Mouse (Mus musculus) midbrain, embryonic 16.5 days (tissue): ENCODE data around the gene Atp8b4. TPM values are rescaled to one million over a fixed set of nuclear protein-coding genes. Genes with fewer than 3 reads are reported as not detected.

Source experiments
- ATAC-seq: fragments of 200-750 bp; cut with Nextera tagmentation; 2 replicates; pipeline ENCODE4 v1.8.0; 2017; ENCODE audit warnings: moderate TSS enrichment
- H3K27ac ChIP-seq: fragments of 300-500 bp; sonication (generic); 2 replicates; pipeline ENCODE4 v1.5.1; 2014; ENCODE audit warnings: mild to moderate bottlenecking, low read length, mixed read lengths
- H3K27me3 ChIP-seq: fragments of 300-500 bp; sonication (generic); 2 replicates; pipeline ENCODE4 v1.6.1; 2014; ENCODE audit warnings: low read depth, low read length, mixed read lengths; ENCODE audit not compliant: control insufficient read depth, insufficient read depth
- H3K36me3 ChIP-seq: fragments of 300-500 bp; sonication (generic); 2 replicates; pipeline ENCODE4 v1.6.1; 2014; ENCODE audit warnings: mild to moderate bottlenecking, low read length, moderate library complexity, mixed read lengths; ENCODE audit not compliant: control insufficient read depth, insufficient read depth
- H3K4me1 ChIP-seq: fragments of 300-500 bp; sonication (generic); 2 replicates; pipeline ENCODE4 v1.6.1; 2014; ENCODE audit warnings: mild to moderate bottlenecking, low read length, mixed read lengths; ENCODE audit not compliant: control insufficient read depth, insufficient read depth
- H3K4me2 ChIP-seq: fragments of 300-500 bp; sonication (generic); 2 replicates; pipeline ENCODE4 v1.6.1; 2014; ENCODE audit warnings: mild to moderate bottlenecking, low read length, mixed read lengths
- H3K4me3 ChIP-seq: fragments of 300-500 bp; sonication (generic); 2 replicates; pipeline ENCODE4 v1.5.1; 2014; ENCODE audit warnings: low read depth, mild to moderate bottlenecking, low read length, moderate library complexity, mixed read lengths
- H3K9ac ChIP-seq: fragments of 300-500 bp; sonication (generic); 2 replicates; pipeline ENCODE4 v1.6.1; 2014; ENCODE audit warnings: low read depth, low read length, mixed read lengths
- H3K9me3 ChIP-seq: fragments of 300-500 bp; sonication (generic); replicated peaks from 2 replicates; pipeline ENCODE4 v1.6.1; 2014; ENCODE audit warnings: mild to moderate bottlenecking, low read length, mixed read lengths; ENCODE audit not compliant: control insufficient read depth, poor library complexity, severe bottlenecking
- WGBS: fragments of 180-500 bp; shearing (Covaris S2); extraction: QIAGEN DNeasy Blood & Tissue Kit; methylation state at CpG from one replicate; pipeline ENCODE4 v1.1.7; 2014; 5-methylcytosine and 5-hydroxymethylcytosine counted together
- polyA plus RNA-seq: library from polyadenylated mRNA; unstranded; fragments of >200 nt; fragmentation: Nextera tagmentation; extraction: Ambion mirVana; gene quantifications from 2 replicates; pipeline ENCODE4 v1.2.1, GENCODE M21; 2015

The Atp8b4 gene
- polyA plus RNA-seq, 1 experiment from 2014 or later = not detected

GRCm38 (mm10) chr2:126398216-126398615 lies 102.3 kb downstream of the Atp8b4 start:
- H3K27me3 ChIP-seq = no peaks in the 10 kb centered on the region
- H3K9me3 ChIP-seq = no peaks in the 10 kb centered on the region
- no peaks in the 10 kb centered on the region for H3K4me1 ChIP-seq
- H3K4me2 ChIP-seq = no peak overlapping the region
- H3K4me3 ChIP-seq = no peak overlapping the region
- H3K36me3 ChIP-seq = no peaks in the 10 kb centered on the region
- no peak overlapping the region for H3K9ac ChIP-seq
- WGBS = 81% methylated on average over 2 of the region's 2 CpGs
- no peak for ATAC-seq
- no peak overlapping the region for H3K27ac ChIP-seq

DNA sequence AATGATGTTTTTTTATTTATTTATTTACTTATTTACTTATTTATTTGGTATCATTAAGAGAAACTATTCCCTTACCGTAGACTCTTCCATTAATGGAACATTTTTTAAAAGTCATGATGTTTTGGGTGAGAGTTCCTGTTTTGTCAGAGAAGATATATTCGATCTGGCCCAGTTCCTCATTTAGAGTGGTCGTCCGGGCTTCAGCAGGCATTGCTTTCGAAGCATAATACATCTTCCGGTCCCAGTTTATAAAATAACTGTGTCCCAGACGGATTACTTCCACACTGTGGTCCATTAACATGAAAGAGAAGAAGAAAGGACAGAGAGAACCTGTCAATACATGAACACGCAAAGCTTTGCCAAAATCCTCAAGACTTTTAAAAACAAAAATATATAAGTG lies 103.0 kb downstream of the Atp8b4 start:
- Histone ChIP-seq H3K9ac (no peak overlapping the region), H3K4me2 (no peak overlapping the region), H3K9me3 (no peaks in the 10 kb centered on the region), H3K36me3 (no peaks in the 10 kb centered on the region), H3K27ac (no peak overlapping the region), H3K4me3 (no peak overlapping the region), H3K27me3 (no peaks in the 10 kb centered on the region), H3K4me1 (no peaks in the 10 kb centered on the region)
- no peak for ATAC-seq
- 86% methylated on average over 8 of the region's 8 CpGs for WGBS

DNA sequence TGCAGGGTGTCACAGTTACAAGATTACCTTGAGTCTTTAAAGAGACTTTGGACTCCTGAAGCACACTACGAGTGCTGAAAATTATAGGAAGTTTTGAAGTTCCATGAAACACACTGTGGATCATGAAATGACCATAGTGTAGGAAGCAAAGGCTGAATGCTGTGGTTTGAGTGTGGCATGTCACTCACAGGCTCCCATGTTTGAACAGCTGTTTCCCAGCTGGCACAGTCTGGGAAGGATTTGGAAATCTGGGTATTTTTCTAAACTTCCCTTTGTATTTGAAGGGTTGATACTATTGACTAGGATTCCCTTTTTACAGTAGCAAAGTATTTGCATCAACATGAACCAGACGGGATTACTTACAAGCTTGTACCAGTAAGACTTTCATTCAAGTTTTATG lies 105.5 kb downstream of the Atp8b4 start:
- no peak overlapping the region for H3K4me2 ChIP-seq
- no peak overlapping the region for H3K4me3 ChIP-seq
- H3K9me3 ChIP-seq = no peaks in the 10 kb centered on the region
- H3K27ac ChIP-seq = no peak overlapping the region
- H3K36me3 ChIP-seq = no peaks in the 10 kb centered on the region
- H3K27me3 ChIP-seq = no peaks in the 10 kb centered on the region
- H3K9ac ChIP-seq = no peak overlapping the region
- no peak for ATAC-seq
- WGBS = 73% methylated on average over 2 of the region's 2 CpGs
- no peaks in the 10 kb centered on the region for H3K4me1 ChIP-seq

- Histone ChIP-seq H3K27ac (no peak overlapping the region), H3K27me3 (no peaks in the 10 kb centered on the region), H3K9me3 (no peaks in the 10 kb centered on the region), H3K4me2 (no peak overlapping the region), H3K4me3 (no peak overlapping the region), H3K36me3 (no peaks in the 10 kb centered on the region), H3K4me1 (no peaks in the 10 kb centered on the region), H3K9ac (no peak overlapping the region)
- no peak for ATAC-seq
- 91% methylated on average over 8 of the region's 8 CpGs for WGBS
Measured at GRCm38 (mm10) chr2:126387458-126388037, 112.9 kb downstream of the Atp8b4 start.

DNA sequence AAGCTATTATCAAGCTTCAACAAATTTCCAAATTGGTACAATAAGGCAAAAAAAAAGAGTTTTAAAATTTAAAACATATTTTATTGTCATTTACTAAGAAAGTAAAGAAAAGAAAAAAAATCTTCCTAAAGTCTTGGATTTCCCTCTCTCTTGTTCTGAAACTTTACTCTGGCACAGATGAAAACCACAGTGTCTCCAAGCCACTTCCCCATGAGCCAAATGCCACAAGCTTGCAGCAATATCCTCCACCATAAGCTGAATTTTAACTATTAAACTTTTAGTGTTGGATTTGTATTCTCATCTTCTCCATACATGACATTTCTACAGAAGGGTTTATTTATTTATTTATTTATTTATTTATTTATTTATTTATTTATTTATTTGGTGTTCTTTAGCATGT lies 114.4 kb downstream of the Atp8b4 start:
- H3K4me2 ChIP-seq = no peak overlapping the region
- ATAC-seq = no peak

GRCm38 (mm10) chr2:126380300-126380699 lies 120.2 kb downstream of the Atp8b4 start:
- Histone ChIP-seq H3K27ac (no peak overlapping the region), H3K4me2 (no peak overlapping the region), H3K9ac (no peak overlapping the region), H3K4me3 (no peak overlapping the region), H3K4me1 (no peaks in the 10 kb centered on the region), H3K36me3 (no peaks in the 10 kb centered on the region), H3K9me3 (no peaks in the 10 kb centered on the region), H3K27me3 (no peaks in the 10 kb centered on the region)
- WGBS = 94% methylated on average over 5 of the region's 5 CpGs
- no peak for ATAC-seq

More for the DNA sequence above, 114.4 kb downstream of the Atp8b4 start:
- Histone ChIP-seq H3K9ac (no peak overlapping the region), H3K9me3 (no peaks in the 10 kb centered on the region), H3K4me3 (no peak overlapping the region), H3K36me3 (no peaks in the 10 kb centered on the region), H3K4me1 (no peaks in the 10 kb centered on the region), H3K27me3 (no peaks in the 10 kb centered on the region), H3K27ac (no peak overlapping the region)

DNA sequence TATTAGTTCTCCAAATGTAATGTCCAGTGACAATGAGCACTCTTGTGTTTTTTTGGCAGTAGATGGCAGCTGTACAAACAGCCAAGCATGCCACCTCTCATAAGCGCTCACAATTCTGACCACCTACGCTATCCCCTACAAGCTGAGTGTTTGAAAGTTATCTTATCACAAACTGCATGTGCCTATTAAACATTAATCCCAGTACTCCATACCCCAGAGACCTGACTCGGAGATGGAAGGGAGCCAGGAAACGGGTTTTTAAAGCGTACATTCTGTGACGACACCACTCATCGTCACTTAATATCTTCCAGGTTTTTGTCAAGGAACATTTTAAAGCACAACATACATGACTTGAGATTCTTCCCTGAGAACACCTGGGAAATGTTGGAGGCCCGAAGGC lies 128.8 kb downstream of the Atp8b4 start:
- WGBS = 86% methylated on average over 8 of the region's 8 CpGs
- no peak overlapping the region for H3K9ac ChIP-seq
- no peak overlapping the region for H3K27ac ChIP-seq
- no peaks in the 10 kb centered on the region for H3K4me1 ChIP-seq
- H3K36me3 ChIP-seq = no peaks in the 10 kb centered on the region
- no peaks in the 10 kb centered on the region for H3K27me3 ChIP-seq
- H3K4me3 ChIP-seq = no peak overlapping the region
- no peak for ATAC-seq
- H3K9me3 ChIP-seq = no peaks in the 10 kb centered on the region
- H3K4me2 ChIP-seq = no peak overlapping the region

GRCm38 (mm10) chr2:126369815-126370214 lies 130.7 kb downstream of the Atp8b4 start:
- Histone ChIP-seq H3K27ac (no peak overlapping the region), H3K27me3 (no peaks in the 10 kb centered on the region), H3K4me3 (no peak overlapping the region), H3K4me1 (no peaks in the 10 kb centered on the region), H3K36me3 (no peaks in the 10 kb centered on the region), H3K9me3 (no peaks in the 10 kb centered on the region), H3K9ac (no peak overlapping the region), H3K4me2 (no peak overlapping the region)
- ATAC-seq = no peak
- 61% methylated on average over 4 of the region's 4 CpGs for WGBS

GRCm38 (mm10) chr2:126363745-126364725 lies 136.4 kb downstream of the Atp8b4 start:
- H3K4me2 ChIP-seq = no peak overlapping the region
- H3K27ac ChIP-seq = no peak overlapping the region
- H3K4me3 ChIP-seq = no peak overlapping the region
- no peaks in the 10 kb centered on the region for H3K36me3 ChIP-seq
- H3K27me3 ChIP-seq = no peaks in the 10 kb centered on the region
- no peak for ATAC-seq
- WGBS = 85% methylated on average over 14 of the region's 14 CpGs
- H3K9me3 ChIP-seq = no peaks in the 10 kb centered on the region
- H3K9ac ChIP-seq = no peak overlapping the region
- H3K4me1 ChIP-seq = no peaks in the 10 kb centered on the region
